Comparison of ENCODE assay signal across 16 mouse cellular contexts in genomic region chr5:92472863-92473262, GRCm38 (mm10).
"Had no signal": no experiment of that assay in that cellular context is flagged by ENCODE, and none has a peak within 500 bp of the region (broad histone marks: within the 10 kb centered on the region; RNA-seq: fewer than 3 reads in every experiment).

No protein-coding gene starts in this region.

- H3K27me3 ChIP-seq: intestine, embryonic 15.5 days; liver, embryonic 13.5 days; midbrain, embryonic 13.5 days had no signal

- H3K9me3 ChIP-seq: intestine, embryonic 15.5 days; liver, embryonic 13.5 days; midbrain, embryonic 13.5 days had no signal

- H3K4me3 ChIP-seq: intestine, embryonic 15.5 days; left cerebral cortex, adult 2 months; liver, embryonic 13.5 days; midbrain, embryonic 13.5 days had no signal

- H3K9ac ChIP-seq: intestine, embryonic 15.5 days; liver, embryonic 13.5 days; lung, embryonic 14.5 days; midbrain, embryonic 13.5 days had no signal

- DNase-seq: kidney, adult 11 months; kidney, adult 8-10 months; kidney, postnatal 14 days; kidney, postnatal 4 days; liver, embryonic 13.5 days; lung, embryonic 14.5 days; right cerebral cortex, adult 18-20 months; right cerebral cortex, postnatal 14 days; right cerebral cortex, postnatal 4 days; thymus, adult 18-20 months; thymus, postnatal 36 days had no signal

- H3K27ac ChIP-seq: intestine, embryonic 15.5 days; left cerebral cortex, adult 2 months; liver, embryonic 13.5 days; macrophage; midbrain, embryonic 13.5 days had no signal

- ATAC-seq: intestine, embryonic 15.5 days; midbrain, embryonic 13.5 days; midbrain, embryonic 16.5 days had no signal

- H3K4me1 ChIP-seq: midbrain, embryonic 13.5 days had no signal

- H3K36me3 ChIP-seq: intestine, embryonic 15.5 days had no signal

- H3K4me2 ChIP-seq: intestine, embryonic 15.5 days; liver, embryonic 13.5 days; lung, embryonic 14.5 days; midbrain, embryonic 13.5 days had no signal
